Mouse (Mus musculus) forebrain, embryonic 16.5 days (tissue): ENCODE data around the gene Crtc1. TPM values are rescaled to one million over a fixed set of nuclear protein-coding genes. Genes with fewer than 3 reads are reported as not detected.
A peak's percentile ranks its signal among the peaks of the same experiment; 100 is the strongest.

Experiments
- ATAC-seq: fragments of 200-750 bp; cut with Nextera tagmentation; 2 replicates; pipeline ENCODE4 v1.8.0; 2017; ENCODE audit warnings: mild to moderate bottlenecking, moderate library complexity
- H3K27ac ChIP-seq: fragments of 300-500 bp; sonication (generic); 2 replicates; pipeline ENCODE4 v1.5.1; 2014; ENCODE audit warnings: low read length, control low read depth
- H3K27me3 ChIP-seq: fragments of 300-500 bp; sonication (generic); replicated peaks from 2 replicates; pipeline ENCODE4 v1.6.1; 2014; ENCODE audit warnings: low read length; ENCODE audit not compliant: control insufficient read depth, insufficient read depth
- H3K36me3 ChIP-seq: fragments of 300-500 bp; sonication (generic); 2 replicates; pipeline ENCODE4 v1.6.1; 2014; ENCODE audit not compliant: control insufficient read depth, insufficient read depth
- H3K4me1 ChIP-seq: fragments of 300-500 bp; sonication (generic); replicated peaks from 2 replicates; pipeline ENCODE4 v1.6.1; 2014; ENCODE audit warnings: low read length; ENCODE audit not compliant: control insufficient read depth, insufficient read depth
- H3K4me2 ChIP-seq: fragments of 300-500 bp; sonication (generic); 2 replicates; pipeline ENCODE4 v1.6.1; 2014; ENCODE audit warnings: mild to moderate bottlenecking, low read length, control low read depth
- H3K4me3 ChIP-seq: fragments of 300-500 bp; sonication (generic); replicated peaks from 2 replicates; pipeline ENCODE4 v1.5.1; 2014; ENCODE audit warnings: mild to moderate bottlenecking, low read length, control low read depth
- H3K9ac ChIP-seq: fragments of 300-500 bp; sonication (generic); replicated peaks from 2 replicates; pipeline ENCODE4 v1.6.1; 2014; ENCODE audit warnings: low read depth, low read length, control low read depth
- H3K9me3 ChIP-seq: fragments of 300-500 bp; sonication (generic); 2 replicates; pipeline ENCODE4 v1.6.1; 2016; ENCODE audit warnings: low read length; ENCODE audit not compliant: control insufficient read depth
- WGBS: fragments of 180-500 bp; shearing (Covaris S2); extraction: QIAGEN DNeasy Blood & Tissue Kit; methylation state at CpG from one replicate; pipeline ENCODE4 v1.1.7; 2014; 5-methylcytosine and 5-hydroxymethylcytosine counted together
- polyA plus RNA-seq: library from polyadenylated mRNA; unstranded; fragments of >200 nt; fragmentation: Nextera tagmentation; extraction: Ambion mirVana; gene quantifications from 2 replicates; pipeline ENCODE4 v1.2.1, GENCODE M21; 2015

Crtc1 gene
- polyA plus RNA-seq, 1 experiment from 2014 or later, result 51.0 TPM

- Histone ChIP-seq H3K4me2 (no peak overlapping the region), H3K9me3 (no peaks in the 10 kb centered on the region), H3K27ac (no peak overlapping the region), H3K4me3 (no peak overlapping the region), H3K36me3 (no peaks in the 10 kb centered on the region), H3K27me3 (no peaks in the 10 kb centered on the region), H3K4me1 (peaks cover 23% of the 10 kb centered on the region), H3K9ac (no peak overlapping the region)
- WGBS, result 37% methylated on average over 10 of the region's 10 CpGs
- no peak for ATAC-seq
Measured at GRCm38 (mm10) chr8:70417914-70418313, 21.5 kb downstream of the Crtc1 start.

- H3K9me3 ChIP-seq, result no peaks in the 10 kb centered on the region
- H3K4me2 ChIP-seq, result no peak overlapping the region
- no peaks in the 10 kb centered on the region for H3K36me3 ChIP-seq
- 36% methylated on average over 6 of the region's 6 CpGs for WGBS
- no peak overlapping the region for H3K27ac ChIP-seq
- no peaks in the 10 kb centered on the region for H3K27me3 ChIP-seq
- H3K4me1 ChIP-seq, result peaks cover 23% of the 10 kb centered on the region
- H3K9ac ChIP-seq, result no peak overlapping the region
- ATAC-seq, result no peak
- H3K4me3 ChIP-seq, result no peak overlapping the region
Measured at GRCm38 (mm10) chr8:70416941-70417340, 22.4 kb downstream of the Crtc1 start.

GRCm38 (mm10) chr8:70415540-70416451 lies 23.6 kb downstream of the Crtc1 start:
- Histone ChIP-seq H3K9ac (no peak overlapping the region), H3K27me3 (no peaks in the 10 kb centered on the region), H3K4me1 (peaks cover 23% of the 10 kb centered on the region), H3K4me2 (no peak overlapping the region), H3K27ac (no peak overlapping the region), H3K9me3 (no peaks in the 10 kb centered on the region), H3K36me3 (no peaks in the 10 kb centered on the region), H3K4me3 (no peak overlapping the region)
- ATAC-seq, result peak; percentile 51; the same call in 1 of the 2 replicates
- WGBS, result 68% methylated on average over 8 of the region's 8 CpGs

GRCm38 (mm10) chr8:70414310-70414946 lies 25.0 kb downstream of the Crtc1 start:
- no peaks in the 10 kb centered on the region for H3K9me3 ChIP-seq
- H3K4me1 ChIP-seq, result peaks cover 25% of the 10 kb centered on the region
- H3K9ac ChIP-seq, result no peak overlapping the region
- WGBS, result 91% methylated on average over 6 of the region's 6 CpGs
- no peak overlapping the region for H3K27ac ChIP-seq
- no peak overlapping the region for H3K4me3 ChIP-seq
- no peaks in the 10 kb centered on the region for H3K27me3 ChIP-seq
- no peak for ATAC-seq
- H3K36me3 ChIP-seq, result no peaks in the 10 kb centered on the region
- no peak overlapping the region for H3K4me2 ChIP-seq

GRCm38 (mm10) chr8:70410281-70410680 lies 29.1 kb downstream of the Crtc1 start:
- H3K9me3 ChIP-seq, result no peaks in the 10 kb centered on the region
- WGBS, result 97% methylated on average over 5 of the region's 5 CpGs
- no peaks in the 10 kb centered on the region for H3K36me3 ChIP-seq
- ATAC-seq, result no peak
- no peak overlapping the region for H3K4me3 ChIP-seq
- H3K9ac ChIP-seq, result no peak overlapping the region
- no peaks in the 10 kb centered on the region for H3K27me3 ChIP-seq
- H3K4me1 ChIP-seq, result peaks cover 17% of the 10 kb centered on the region
- H3K4me2 ChIP-seq, result no peak overlapping the region
- no peak overlapping the region for H3K27ac ChIP-seq

GRCm38 (mm10) chr8:70409455-70409871 lies 29.9 kb downstream of the Crtc1 start:
- no peaks in the 10 kb centered on the region for H3K36me3 ChIP-seq
- no peak overlapping the region for H3K9ac ChIP-seq
- H3K27me3 ChIP-seq, result no peaks in the 10 kb centered on the region
- H3K27ac ChIP-seq, result no peak overlapping the region
- H3K9me3 ChIP-seq, result no peaks in the 10 kb centered on the region
- 71% methylated on average over 9 of the region's 9 CpGs for whole genome bisulfite sequencing
- no peak overlapping the region for H3K4me3 ChIP-seq
- no peak for ATAC-seq
- no peak overlapping the region for H3K4me2 ChIP-seq
- peaks cover 17% of the 10 kb centered on the region for H3K4me1 ChIP-seq

- no peaks in the 10 kb centered on the region for H3K27me3 ChIP-seq
- 76% methylated on average over 10 of the region's 10 CpGs for WGBS
- no peak for ATAC-seq
- no peaks in the 10 kb centered on the region for H3K9me3 ChIP-seq
- H3K4me3 ChIP-seq, result no peak overlapping the region
- H3K9ac ChIP-seq, result no peak overlapping the region
- no peak overlapping the region for H3K27ac ChIP-seq
- no peaks in the 10 kb centered on the region for H3K36me3 ChIP-seq
- peaks cover 17% of the 10 kb centered on the region for H3K4me1 ChIP-seq
- H3K4me2 ChIP-seq, result no peak overlapping the region
Measured at GRCm38 (mm10) chr8:70409019-70409418, 30.4 kb downstream of the Crtc1 start.

GRCm38 (mm10) chr8:70408301-70408700 lies 31.1 kb downstream of the Crtc1 start:
- H3K4me2 ChIP-seq, result no peak overlapping the region
- 0 out of 2 replicates have a peak overlapping the region, but pooled peaks have one; percentile 29 for H3K9ac ChIP-seq
- H3K36me3 ChIP-seq, result no peaks in the 10 kb centered on the region
- no peak overlapping the region for H3K4me3 ChIP-seq
- no peaks in the 10 kb centered on the region for H3K9me3 ChIP-seq
- H3K27me3 ChIP-seq, result no peaks in the 10 kb centered on the region
- ATAC-seq, result peak; percentile 30; the same call in 1 of the 2 replicates
- peaks cover 17% of the 10 kb centered on the region for H3K4me1 ChIP-seq
- no peak overlapping the region; the same call in 1 of the 2 replicates for H3K27ac ChIP-seq
- WGBS, result 47% methylated on average over 6 of the region's 6 CpGs

GRCm38 (mm10) chr8:70406427-70407069 lies 32.8 kb downstream of the Crtc1 start:
- H3K4me1 ChIP-seq, result peaks cover 17% of the 10 kb centered on the region
- WGBS, result 75% methylated on average over 11 of the region's 11 CpGs
- H3K36me3 ChIP-seq, result no peaks in the 10 kb centered on the region
- no peaks in the 10 kb centered on the region for H3K9me3 ChIP-seq
- no peak overlapping the region for H3K4me3 ChIP-seq
- H3K4me2 ChIP-seq, result no peak overlapping the region
- H3K27me3 ChIP-seq, result no peaks in the 10 kb centered on the region
- no peak for ATAC-seq
- no peak overlapping the region for H3K27ac ChIP-seq
- no peak overlapping the region for H3K9ac ChIP-seq
